Mouse (Mus musculus) CD8-positive naive resting alpha-beta T cell, adult 57 days (primary cell): ENCODE data around the gene Gm9903. TPM values are rescaled to one million over a fixed set of nuclear protein-coding genes. Genes with fewer than 3 reads are reported as not detected.

Experiments
- total RNA-seq: library from RNA; stranded (reverse); gene quantifications from one replicate; pipeline ENCODE4 v1.2.4, GENCODE M21; 2023

Gene Gm9903
- 2.1 TPM for total RNA-seq

GRCm38 (mm10) chr5:33629301-33629987 is at the start of gene Gm9903, which contains the start of gene Fam53a:
TSS of gene Gm9903 (plus strand) at chr5:33629925.
TSS of gene Fam53a (minus strand) at chr5:33629635.

DNA sequence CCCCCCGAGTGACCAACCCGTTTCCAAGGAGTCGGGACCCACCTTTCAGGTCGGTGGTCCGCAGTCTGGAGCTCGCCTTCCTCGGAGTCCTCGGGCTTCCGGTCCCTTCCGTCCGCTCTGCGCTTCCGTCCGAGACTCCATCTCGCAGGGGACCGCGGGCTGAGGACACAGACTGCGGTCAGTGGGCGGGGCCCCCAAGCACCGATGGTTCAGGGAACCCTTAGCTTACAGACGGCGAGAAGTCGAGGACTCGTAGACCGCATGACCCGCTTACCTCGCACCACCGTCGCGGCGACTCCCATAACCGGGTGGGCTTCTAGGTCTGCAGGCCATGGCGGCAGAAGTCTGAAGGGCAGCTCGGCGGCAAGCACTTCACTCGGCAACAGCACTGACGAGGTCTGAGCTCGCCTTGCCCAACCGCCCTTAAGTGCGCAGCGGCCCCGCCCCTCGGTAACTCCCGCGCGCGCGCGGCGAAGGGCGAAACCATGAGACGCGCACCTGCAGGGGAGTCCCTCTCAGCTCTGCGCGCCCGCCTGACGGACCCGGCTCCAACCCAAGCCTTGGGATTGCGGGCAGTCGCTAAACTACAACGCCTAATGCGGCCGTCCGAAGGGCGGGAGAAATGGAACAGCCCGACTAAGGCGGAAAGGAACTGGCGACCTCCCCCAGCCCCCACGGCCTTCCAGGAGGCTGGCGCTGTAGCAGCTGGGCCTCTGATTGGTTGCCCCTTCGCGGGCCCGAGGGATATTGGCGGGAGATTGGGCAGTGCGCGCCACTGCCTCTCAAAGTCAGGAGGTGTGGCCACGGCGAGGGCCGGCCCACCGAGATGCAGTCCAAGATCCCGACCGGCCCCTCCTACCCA is 22.4 kb downstream of the Gm9903 start, which contains the start of gene Slbp:
TSS of gene Slbp (minus strand) at position 654 of the 862 bp plus-strand sequence.

DNA sequence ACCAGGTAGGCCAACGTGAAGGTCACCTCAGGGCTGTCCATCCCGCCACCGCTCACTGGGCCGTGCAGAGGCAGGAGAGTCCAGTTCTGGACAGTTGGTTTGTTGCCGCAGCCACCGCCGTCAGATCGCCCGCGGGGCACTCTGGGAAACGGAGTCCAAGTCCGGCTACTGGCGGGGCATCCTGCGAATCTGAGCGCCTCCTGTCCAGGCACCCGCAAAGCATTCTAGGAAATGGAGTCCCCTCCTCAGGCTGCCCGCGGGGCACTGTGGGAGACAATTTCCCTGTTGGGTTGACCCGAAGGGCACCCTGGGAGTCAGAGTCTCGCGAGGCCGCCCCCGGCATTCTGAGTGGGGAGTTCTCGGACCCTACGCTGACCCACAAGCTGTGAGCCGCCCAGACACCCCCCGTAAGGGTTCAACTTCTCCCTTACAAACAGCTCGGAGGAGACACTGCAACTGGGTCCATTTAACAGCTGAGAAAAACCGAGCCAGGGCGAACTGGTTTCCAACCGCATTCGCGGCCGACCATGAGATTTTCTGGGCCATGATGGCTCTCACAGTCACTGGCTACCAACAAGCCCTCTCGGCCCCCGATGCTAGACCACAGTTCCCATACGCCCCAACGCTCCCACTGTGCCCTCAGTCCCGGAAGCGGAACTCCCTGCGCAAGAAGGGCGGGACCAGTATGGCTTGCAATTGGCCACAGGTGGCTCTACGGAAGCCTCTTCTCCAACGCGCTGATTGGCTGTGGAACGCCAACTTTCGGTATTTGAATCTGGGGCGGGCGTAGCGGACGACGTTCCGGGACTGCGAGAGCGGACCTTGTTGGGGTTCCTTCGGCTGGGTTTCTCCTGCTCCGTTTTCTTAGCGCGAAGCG is 28.3 kb downstream of the Gm9903 start, which contains the start of the genes Tacc3 and Tmem129:
TSS of gene Tacc3 (plus strand) at position 342 of the 877 bp plus-strand sequence.
TSS of gene Tmem129 (minus strand) at position 630 of the 877 bp plus-strand sequence.

Other genes starting within 250 kb of the Gm9903 start
- not detected for gene Nkx1-1, start 195.9 kb upstream of the Gm9903 start, total RNA-seq
- gene Fam53a, start 290 bp upstream of the Gm9903 start, total RNA-seq, result 39.7 TPM
- 88.9 TPM for gene Slbp, start 22.6 kb downstream of the Gm9903 start, total RNA-seq
- gene Tacc3, start 28.2 kb downstream of the Gm9903 start, total RNA-seq, result 9.6 TPM
- gene Tmem129, start 28.5 kb downstream of the Gm9903 start, total RNA-seq, result 12.1 TPM
- 0.15 TPM for gene Fgfr3, start 91.7 kb downstream of the Gm9903 start, total RNA-seq
- gene Letm1, start 152.9 kb downstream of the Gm9903 start, total RNA-seq, result 70.8 TPM
- 22.6 TPM for gene Nsd2, start 190.8 kb downstream of the Gm9903 start, total RNA-seq